Comparison of ENCODE assay signal across 29 mouse cellular contexts in genomic region chr15:9492077-9492476, GRCm38 (mm10). TPM values are rescaled to one million over a fixed set of nuclear protein-coding genes. Genes with fewer than 3 reads are reported as not detected.
A peak's percentile ranks its signal among the peaks of the same experiment; 100 is the strongest.
DNase-seq lines count a peak whose midpoint lies in the region; ATAC-seq and TF ChIP-seq lines count a peak whose summit lies in the region.
"Had no signal": no experiment of that assay in that cellular context is flagged by ENCODE, and none has a peak within 500 bp of the region (broad histone marks: within the 10 kb centered on the region; RNA-seq: fewer than 3 reads in every experiment).

No protein-coding gene starts in this region.

- peak; percentile 73 for ATAC-seq in common myeloid progenitor, adult 5-6 weeks (replicated peaks; ENCODE audit: low read depth, poor library complexity, severe bottlenecking)
- ATAC-seq in megakaryocyte, adult 5-6 weeks (ENCODE audit: poor library complexity, severe bottlenecking) = peak; percentile 54; the same call in 1 of the 2 replicates
- no peak for ATAC-seq in hindbrain, postnatal 0 days
- ATAC-seq: forebrain, embryonic 15.5 days; intestine, embryonic 15.5 days; Patski had no signal

- no peak for TF ChIP-seq POLR2A in CH12.LX (IDR thresholded peaks at IDR 0.05; ENCODE audit: low read depth, low read length)

- H3K27ac ChIP-seq in CH12.LX (ENCODE audit: insufficient read depth, low read depth) = no peak overlapping the region
- no peak overlapping the region for H3K27ac ChIP-seq in hindbrain, postnatal 0 days
- H3K27ac ChIP-seq: embryonic facial prominence, embryonic 10.5 days; embryonic facial prominence, embryonic 13.5 days; forebrain, embryonic 12.5 days; forebrain, embryonic 15.5 days; hindbrain, embryonic 14.5 days; intestine, embryonic 15.5 days had no signal

- no peak overlapping the region for H3K4me3 ChIP-seq in CH12.LX (replicated peaks in 1 of 3; ENCODE audit: low read depth in 2 of 3, low read length in 2 of 3, poor library complexity in 1 of 3)
- no peak overlapping the region for H3K4me3 ChIP-seq in hindbrain, postnatal 0 days (ENCODE audit: low read length)
- H3K4me3 ChIP-seq: embryonic facial prominence, embryonic 10.5 days; embryonic facial prominence, embryonic 13.5 days; erythroblast, embryonic 14.5 days; forebrain, embryonic 12.5 days; forebrain, embryonic 15.5 days; intestine, embryonic 15.5 days had no signal

- no peaks in the 10 kb centered on the region for H3K27me3 ChIP-seq in CH12.LX (replicated peaks)
- no peaks in the 10 kb centered on the region for H3K27me3 ChIP-seq in hindbrain, postnatal 0 days (ENCODE audit: insufficient read depth, low read length)
- H3K27me3 ChIP-seq: embryonic facial prominence, embryonic 13.5 days; forebrain, embryonic 12.5 days; forebrain, embryonic 15.5 days; intestine, embryonic 15.5 days had no signal

- H3K36me3 ChIP-seq in CH12.LX (replicated peaks in 1 of 2; ENCODE audit: control insufficient read depth in 1 of 2, insufficient read depth in 1 of 2, low read length in 1 of 2) = no peaks in the 10 kb centered on the region
- no peaks in the 10 kb centered on the region for H3K36me3 ChIP-seq in hindbrain, postnatal 0 days (ENCODE audit: insufficient read depth, low read length)
- H3K36me3 ChIP-seq: embryonic facial prominence, embryonic 10.5 days; embryonic facial prominence, embryonic 13.5 days; forebrain, embryonic 12.5 days; forebrain, embryonic 15.5 days; G1E; intestine, embryonic 15.5 days had no signal

- H3K4me2 ChIP-seq in CH12.LX (ENCODE audit: insufficient read depth, low read depth, poor library complexity, severe bottlenecking) = no peak overlapping the region
- H3K4me2 ChIP-seq in hindbrain, postnatal 0 days (ENCODE audit: low read depth, low read length) = no peak overlapping the region
- H3K4me2 ChIP-seq: embryonic facial prominence, embryonic 13.5 days; forebrain, embryonic 12.5 days; forebrain, embryonic 15.5 days; heart, embryonic 11.5 days; hindbrain, embryonic 14.5 days; intestine, embryonic 15.5 days had no signal

- DNase-seq in CH12.LX (ENCODE audit: extremely low read depth) = peak; percentile 10
- no peak for DNase-seq in hindbrain, postnatal 0 days (ENCODE audit: low spot score)
- DNase-seq in urinary bladder, adult 18-20 months (ENCODE audit: low spot score in 2 of 2) = no peak
- no peak for DNase-seq in spleen, postnatal 10 days (ENCODE audit: low spot score in 2 of 2)
- DNase-seq: adrenal gland, adult 2 months; adrenal gland, postnatal 14 days; cerebellum, adult 11 months; cerebellum, adult 2 months; cerebellum, adult 9-11 months; cerebellum, postnatal 25 days; embryo, embryonic 11 days; gastrocnemius, postnatal 25 days; heart, postnatal 36 days had no signal

- TF ChIP-seq EP300 in CH12.LX (IDR thresholded peaks at IDR 0.05; ENCODE audit: low read length) = peak; percentile 29; the same call in 1 of the 2 replicates

- no peak for TF ChIP-seq CTCF in CH12.LX (conservative IDR thresholded peaks at IDR 0.05 in 1 of 2, IDR thresholded peaks at IDR 0.05 in 1 of 2; ENCODE audit: low read depth in 2 of 2, low read length in 2 of 2)
- TF ChIP-seq CTCF in hindbrain, postnatal 0 days (IDR thresholded peaks at IDR 0.05; ENCODE audit: low read depth) = no peak

- in situ Hi-C loops in CH12.LX (cut with MboI; ENCODE audit: low pct_ligation_motif_present, low pct_unique_long_range_greater_than_20kb, low sequenced_read_pairs) = no loop called here

- dilution Hi-C loops in CH12.LX (cut with MboI; ENCODE audit: extremely low pct_ligation_motif_present, extremely low pct_unique_long_range_greater_than_20kb, low sequenced_read_pairs) = no loop called here

- 81% methylated on average over 3 of the region's 3 CpGs for WGBS in hindbrain, postnatal 0 days

- no peaks in the 10 kb centered on the region for H3K79me2 ChIP-seq in CH12.LX (replicated peaks; ENCODE audit: control insufficient read depth, extremely low read depth, insufficient read depth, poor library complexity, severe bottlenecking)

- TF ChIP-seq RAD21 in CH12.LX (IDR thresholded peaks at IDR 0.05; ENCODE audit: low read depth, low read length) = no peak

- no peaks in the 10 kb centered on the region for H3K9me3 ChIP-seq in CH12.LX (replicated peaks; ENCODE audit: low read length)
- H3K9me3 ChIP-seq in hindbrain, postnatal 0 days (ENCODE audit: low read length) = no peaks in the 10 kb centered on the region
- H3K9me3 ChIP-seq: embryonic facial prominence, embryonic 10.5 days; embryonic facial prominence, embryonic 13.5 days; forebrain, embryonic 12.5 days; forebrain, embryonic 15.5 days; G1E; intestine, embryonic 15.5 days had no signal

- H3K9ac ChIP-seq in CH12.LX (ENCODE audit: insufficient read depth, low read depth) = no peak overlapping the region
- H3K9ac ChIP-seq in hindbrain, postnatal 0 days (replicated peaks; ENCODE audit: low read length) = no peak overlapping the region
- H3K9ac ChIP-seq: embryonic facial prominence, embryonic 13.5 days; forebrain, embryonic 12.5 days; forebrain, embryonic 15.5 days; hindbrain, embryonic 14.5 days; intestine, embryonic 15.5 days had no signal

- peaks cover 3 to 19% of the 10 kb centered on the region in 2 experiments; a peak in 3 of 4 replicates for H3K4me1 ChIP-seq in CH12.LX (ENCODE audit: control insufficient read depth in 1 of 2, insufficient read depth in 2 of 2)
- no peaks in the 10 kb centered on the region for H3K4me1 ChIP-seq in hindbrain, postnatal 0 days (ENCODE audit: insufficient read depth, low read length)
- H3K4me1 ChIP-seq: embryonic facial prominence, embryonic 10.5 days; embryonic facial prominence, embryonic 13.5 days; forebrain, embryonic 12.5 days; forebrain, embryonic 15.5 days; intestine, embryonic 15.5 days had no signal

TF ChIP-seq in CH12.LX, 34 proteins besides CTCF, POLR2A, EP300 and RAD21:
- TF ChIP-seq JUND (conservative IDR thresholded peaks at IDR 0.05; ENCODE audit: low read depth, low read length) = no peak
- TF ChIP-seq MAFK (IDR thresholded peaks at IDR 0.05; ENCODE audit: insufficient replicate concordance, low read length) = no peak
- 0 out of 2 replicates have a peak, but pooled peaks have one; percentile 16 for TF ChIP-seq ETS1 (conservative IDR thresholded peaks at IDR 0.05; ENCODE audit: low read depth, low read length)
- TF ChIP-seq ELF1 (IDR thresholded peaks at IDR 0.05; ENCODE audit: low read depth, low read length) = no peak
- TF ChIP-seq MXI1 (IDR thresholded peaks at IDR 0.05; ENCODE audit: low read depth, low read length) = no peak
- TF ChIP-seq RCOR1 (conservative IDR thresholded peaks at IDR 0.05; ENCODE audit: low read depth, low read length) = no peak
- no peak for TF ChIP-seq ZC3H11A (IDR thresholded peaks at IDR 0.05; ENCODE audit: low read depth, low read length)
- TF ChIP-seq GABPA (IDR thresholded peaks at IDR 0.05; ENCODE audit: insufficient replicate concordance, low read depth, low read length) = no peak
- TF ChIP-seq ZNF384 (IDR thresholded peaks at IDR 0.05; ENCODE audit: low read depth, low read length) = no peak
- no peak for TF ChIP-seq NELFE (IDR thresholded peaks at IDR 0.05; ENCODE audit: low read depth, low read length)
- no peak for TF ChIP-seq KAT2A (IDR thresholded peaks at IDR 0.05; ENCODE audit: insufficient replicate concordance, low read length)
- TF ChIP-seq USF2 (conservative IDR thresholded peaks at IDR 0.05; ENCODE audit: low read depth, low read length) = no peak
- TF ChIP-seq IRF4 (IDR thresholded peaks at IDR 0.05; ENCODE audit: low read depth, low read length) = no peak
- TF ChIP-seq POLR2AphosphoS2 (IDR thresholded peaks at IDR 0.05; ENCODE audit: low read depth, low read length) = no peak
- no peak for TF ChIP-seq ZMIZ1 (IDR thresholded peaks at IDR 0.05; ENCODE audit: low read depth, low read length)
- peak; percentile 78 for TF ChIP-seq BHLHE40 (IDR thresholded peaks at IDR 0.05; ENCODE audit: low read depth, low read length)
- TF ChIP-seq NRF1 (IDR thresholded peaks at IDR 0.05; ENCODE audit: low read depth, low read length) = no peak
- TF ChIP-seq MEF2A (IDR thresholded peaks at IDR 0.05; ENCODE audit: borderline replicate concordance, low read depth, low read length) = no peak
- TF ChIP-seq CHD1 (IDR thresholded peaks at IDR 0.05; ENCODE audit: low read depth, low read length) = no peak
- TF ChIP-seq E2F4 (IDR thresholded peaks at IDR 0.05; ENCODE audit: insufficient replicate concordance, low read depth, low read length) = no peak
- 0 out of 2 replicates have a peak, but pooled peaks have one; percentile 24 for TF ChIP-seq MYC (IDR thresholded peaks at IDR 0.05; ENCODE audit: low read depth, low read length)
- no peak for TF ChIP-seq PAX5 (IDR thresholded peaks at IDR 0.05; ENCODE audit: low read length)
- 0 out of 2 replicates have a peak, but pooled peaks have one; percentile 29 for TF ChIP-seq SIN3A (IDR thresholded peaks at IDR 0.05; ENCODE audit: low read length)
- peak; percentile 13; the same call in 1 of the 2 replicates for TF ChIP-seq TCF12 (IDR thresholded peaks at IDR 0.05; ENCODE audit: low read depth, low read length)

RNA-seq across cellular contexts. Expression of gene Il7r, which starts 37.9 kb away (rescaled TPM):
- total RNA-seq in CH12.LX (2012; rRNA removed) (0.04 and 0.25 TPM in 2 replicates), CH12.LX (2014; rRNA removed) (0.13 and 0.14 TPM in 2 replicates)
- 0.13 and 0.23 TPM in 2 replicates for polyA plus RNA-seq in CH12.LX (2012; ENCODE audit: insufficient read length, low read depth)
- total RNA-seq in common myeloid progenitor, adult 5-6 weeks (2017) = 0.64 and 10.8 TPM in 2 replicates
- 3.8 and 5.0 TPM in 2 replicates for total RNA-seq in megakaryocyte, adult 5-6 weeks (2015)
- 5.9 and 8.5 TPM in 2 replicates for total RNA-seq in megakaryocyte, adult 5-6 weeks (2017)
- not detected in 2 replicates for total RNA-seq in hindbrain, postnatal 0 days (2014; rRNA removed)
- polyA plus RNA-seq in hindbrain, postnatal 0 days (2015; fragmentation: Nextera tagmentation; extraction: Ambion mirVana) = 0.04 TPM in 1 of 2 replicates, not detected in the other
- polyA plus RNA-seq: adrenal gland, adult 2 months; C2C12; embryonic facial prominence, embryonic 10.5 days; embryonic facial prominence, embryonic 13.5 days; forebrain, embryonic 12.5 days; forebrain, embryonic 15.5 days; G1E; hindbrain, embryonic 14.5 days; Patski had no signal

RNA-seq across cellular contexts. Expression of gene Capsl, which starts 56.2 kb away (rescaled TPM):
- 5.0 and 5.7 TPM in 2 replicates for total RNA-seq in CH12.LX (2012; rRNA removed)
- 1.2 TPM in 2 replicates for total RNA-seq in CH12.LX (2014; rRNA removed)
- 1.6 and 2.2 TPM in 2 replicates for polyA plus RNA-seq in CH12.LX (2012; ENCODE audit: insufficient read length, low read depth)
- 0.46 TPM in 1 of 2 replicates, not detected in the other for total RNA-seq in common myeloid progenitor, adult 5-6 weeks (2017)
- 0.18 and 0.45 TPM in 2 replicates for total RNA-seq in megakaryocyte, adult 5-6 weeks (2015)
- total RNA-seq in megakaryocyte, adult 5-6 weeks (2017) = 0.37 and 0.95 TPM in 2 replicates
- total RNA-seq in hindbrain, postnatal 0 days (2014; rRNA removed) = 3.8 and 4.8 TPM in 2 replicates
- 8.3 and 9.2 TPM in 2 replicates for polyA plus RNA-seq in hindbrain, postnatal 0 days (2015; fragmentation: Nextera tagmentation; extraction: Ambion mirVana)
- total RNA-seq: adrenal gland, adult 2 months; adrenal gland, postnatal 14 days; G1E; gastrocnemius, adult 8-10 months; gastrocnemius, postnatal 25 days; heart, adult 8-10 months; heart, postnatal 36 days had no signal
- polyA plus RNA-seq: adrenal gland, adult 2 months; C2C12; erythroblast, embryonic 14.5 days; G1E; heart, postnatal 0 days; Patski had no signal
